Mouse (Mus musculus) neural tube, embryonic 10.5 days (tissue): ENCODE data around the gene Smyd4.

Experiments used
- DNase-seq: peaks from one replicate; pipeline ENCODE4 v3.0.0-alpha.2; 2017; ENCODE audit warnings: low spot score; ENCODE audit errors: extremely low spot score

Smyd4 gene

GRCm38 (mm10) chr11:75348199-75348889 is at the start of gene Smyd4, which contains the start of gene Rpa1:
Gene Smyd4, plus strand, starts transcription at chr11:75348433.
Gene Rpa1, minus strand, starts transcription at chr11:75348324.
- peak; percentile 94 for DNase-seq

GRCm38 (mm10) chr11:75298491-75298890 is 49.7 kb upstream of the Smyd4 start:
- DNase-seq = no peak

GRCm38 (mm10) chr11:75299786-75300185 is 48.4 kb upstream of the Smyd4 start:
- no peak for DNase-seq

GRCm38 (mm10) chr11:75300954-75301353 is 47.3 kb upstream of the Smyd4 start:
- no peak for DNase-seq

- no peak for DNase-seq
Observed at GRCm38 (mm10) chr11:75304797-75305196, 43.4 kb upstream of the Smyd4 start.

GRCm38 (mm10) chr11:75308650-75309049 is 39.6 kb upstream of the Smyd4 start:
- no peak for DNase-seq

- no peak for DNase-seq
Observed at GRCm38 (mm10) chr11:75310813-75311212, 37.4 kb upstream of the Smyd4 start.

GRCm38 (mm10) chr11:75311751-75312150 is 36.5 kb upstream of the Smyd4 start:
- DNase-seq = no peak

- no peak for DNase-seq
Observed at GRCm38 (mm10) chr11:75313834-75314233, 34.4 kb upstream of the Smyd4 start.

- DNase-seq = no peak
Observed at GRCm38 (mm10) chr11:75318351-75319221, 29.6 kb upstream of the Smyd4 start.

GRCm38 (mm10) chr11:75319246-75319645 is 29.0 kb upstream of the Smyd4 start:
- DNase-seq = no peak

- no peak for DNase-seq
Observed at GRCm38 (mm10) chr11:75323326-75323737, 24.9 kb upstream of the Smyd4 start.

- DNase-seq = no peak
Observed at GRCm38 (mm10) chr11:75324433-75324832, 23.8 kb upstream of the Smyd4 start.

GRCm38 (mm10) chr11:75325116-75325968 is 22.9 kb upstream of the Smyd4 start:
- DNase-seq = no peak

- DNase-seq = no peak
Observed at GRCm38 (mm10) chr11:75325969-75326311, 22.3 kb upstream of the Smyd4 start.

- DNase-seq = no peak
Observed at GRCm38 (mm10) chr11:75336676-75337075, 11.6 kb upstream of the Smyd4 start.

- DNase-seq = no peak
Observed at GRCm38 (mm10) chr11:75337246-75337645, 11.0 kb upstream of the Smyd4 start.

- no peak for DNase-seq
Observed at GRCm38 (mm10) chr11:75340076-75340475, 8.2 kb upstream of the Smyd4 start.

GRCm38 (mm10) chr11:75340698-75341345 is 7.4 kb upstream of the Smyd4 start:
- no peak for DNase-seq

- DNase-seq = no peak
Observed at GRCm38 (mm10) chr11:75343096-75343495, 5.1 kb upstream of the Smyd4 start.

GRCm38 (mm10) chr11:75344163-75344562 is 4.1 kb upstream of the Smyd4 start:
- DNase-seq = no peak
